Mouse (Mus musculus) bone marrow macrophage, adult 2 months (primary cell): ENCODE results near the gene Eno2.
A peak's percentile ranks its signal among the peaks of the same experiment; 100 is the strongest.

Experiments used
- CTCF ChIP-seq: IDR thresholded peaks from 2 replicates; pipeline ENCODE4 v1.5.1; 2012; ENCODE audit warnings: low read depth, mild to moderate bottlenecking, low read length, moderate library complexity
- POLR2A ChIP-seq: IDR thresholded peaks from 2 replicates; pipeline ENCODE4 v1.6.1; 2012; ENCODE audit warnings: mild to moderate bottlenecking, low read depth, low read length, borderline replicate concordance

GRCm38 (mm10) chr6:124740211-124740887 is 29.1 kb downstream of the Eno2 start:
- TF ChIP-seq CTCF (peak; percentile 57; the same call in 1 of the 2 replicates), POLR2A (no peak)
